Mouse (Mus musculus): ENCODE data around the gene Dok4. TPM values are rescaled to one million over a fixed set of nuclear protein-coding genes. Genes with fewer than 3 reads are reported as not detected.
A peak's percentile ranks its signal among the peaks of the same experiment; 100 is the strongest.

Dok4 gene
- polyA plus RNA-seq (2015; fragmentation: Nextera tagmentation; extraction: Ambion mirVana) = 38.2 and 39.2 TPM in 2 replicates

- no peaks in the 10 kb centered on the region for H3K36me3 ChIP-seq (ENCODE audit: poor library complexity, severe bottlenecking)
- H3K4me2 ChIP-seq = peak within 1 kb of the TSS; percentile 91
- WGBS = 1% methylated on average over 29 of the region's 37 CpGs
- H3K27ac ChIP-seq = no peak within 1 kb of the TSS
- ATAC-seq = peak; percentile 73
- H3K27me3 ChIP-seq = peaks cover 16% of the 10 kb centered on the region
- H3K4me3 ChIP-seq = peak within 1 kb of the TSS; percentile 55
- peaks cover 42% of the 10 kb centered on the region for H3K4me1 ChIP-seq
- no peaks in the 10 kb centered on the region for H3K9me3 ChIP-seq (replicated peaks)
- H3K9ac ChIP-seq = peak within 1 kb of the TSS; percentile 68
These were observed at the start of gene Dok4 for GRCm38 (mm10) chr8:94876197-94876730. Gene Dok4 (minus strand): TSS chr8:94876330.

- ATAC-seq = no peak
- no peak within 1 kb of the TSS for H3K4me2 ChIP-seq
- no peaks in the 10 kb centered on the region for H3K36me3 ChIP-seq (ENCODE audit: poor library complexity, severe bottlenecking)
- no peaks in the 10 kb centered on the region for H3K9me3 ChIP-seq (replicated peaks)
- H3K9ac ChIP-seq = no peak within 1 kb of the TSS
- H3K27ac ChIP-seq = no peak within 1 kb of the TSS
- no peak within 1 kb of the TSS for H3K4me3 ChIP-seq
- WGBS = 49% methylated on average over 7 of the region's 8 CpGs
- 0 out of 2 replicates have a peak, but pooled peaks cover 8% of the 10 kb centered on the region for H3K4me1 ChIP-seq
- H3K27me3 ChIP-seq = peaks cover 9% of the 10 kb centered on the region; the same call in 1 of the 2 replicates
These were observed 47.3 kb upstream of the Dok4 start, which contains the start of gene Adgrg5 for GRCm38 (mm10) chr8:94923405-94923804. Gene Adgrg5 (plus strand): TSS chr8:94923694.

DNA sequence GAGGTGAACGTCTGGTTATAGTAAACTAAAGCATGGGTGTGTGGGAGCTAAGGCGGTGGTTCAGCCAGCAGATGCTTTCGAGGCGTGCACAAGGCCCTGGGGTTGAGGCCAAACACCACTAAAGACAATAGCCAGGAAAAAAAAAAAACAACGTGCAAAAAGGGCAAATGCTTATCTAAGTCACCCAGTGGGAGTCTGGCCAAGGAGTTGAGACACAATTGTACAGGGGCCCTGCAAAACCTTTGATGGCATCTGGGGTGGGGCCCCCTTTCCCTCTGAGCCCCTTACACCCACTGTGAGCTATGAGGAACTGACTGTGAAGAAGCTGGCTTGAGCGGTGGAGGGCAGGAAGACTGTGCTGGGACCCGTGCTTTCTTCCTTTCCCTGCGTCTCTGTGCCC is 46.5 kb upstream of the Dok4 start:
- Histone ChIP-seq H3K27ac (no peak overlapping the region), H3K36me3 (ENCODE audit: poor library complexity, severe bottlenecking) (no peaks in the 10 kb centered on the region), H3K4me3 (no peak overlapping the region), H3K27me3 (peaks cover 9% of the 10 kb centered on the region; the same call in 1 of the 2 replicates), H3K9ac (no peak overlapping the region), H3K4me1 (peaks cover 15% of the 10 kb centered on the region), H3K9me3 (replicated peaks) (no peaks in the 10 kb centered on the region), H3K4me2 (no peak overlapping the region)
- no peak for ATAC-seq
- WGBS = 33% methylated on average over 8 of the region's 8 CpGs

GRCm38 (mm10) chr8:94922176-94922575 is 46.0 kb upstream of the Dok4 start:
- Histone ChIP-seq H3K27me3 (peaks cover 9% of the 10 kb centered on the region; the same call in 1 of the 2 replicates), H3K4me1 (peaks cover 19% of the 10 kb centered on the region), H3K36me3 (ENCODE audit: poor library complexity, severe bottlenecking) (no peaks in the 10 kb centered on the region), H3K9ac (no peak overlapping the region), H3K27ac (no peak overlapping the region), H3K9me3 (replicated peaks) (no peaks in the 10 kb centered on the region), H3K4me3 (no peak overlapping the region), H3K4me2 (no peak overlapping the region)
- ATAC-seq = no peak
- WGBS = 76% methylated on average over 6 of the region's 6 CpGs

DNA sequence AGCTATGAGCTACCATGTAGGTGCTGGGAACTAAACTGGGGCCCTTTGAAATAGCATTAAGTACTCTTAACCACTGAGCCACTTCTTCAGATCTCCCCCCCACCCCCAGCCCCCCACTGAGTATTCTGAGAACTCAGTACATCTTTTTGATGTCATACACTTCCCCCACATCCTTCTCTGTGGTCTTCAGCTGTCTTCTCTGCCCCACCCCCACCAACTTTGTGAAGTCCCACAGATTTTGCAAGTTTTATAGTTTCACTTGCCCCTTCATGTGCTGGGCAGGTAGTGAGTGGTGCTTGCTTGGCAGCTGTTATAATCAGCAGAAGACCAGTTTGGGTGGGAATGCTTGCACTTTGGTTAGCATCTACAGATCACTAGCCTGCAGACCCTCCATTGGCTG is 43.1 kb upstream of the Dok4 start:
- H3K27me3 ChIP-seq = peaks cover 19% of the 10 kb centered on the region
- peaks cover 44% of the 10 kb centered on the region for H3K4me1 ChIP-seq
- no peaks in the 10 kb centered on the region for H3K9me3 ChIP-seq (replicated peaks)
- no peaks in the 10 kb centered on the region for H3K36me3 ChIP-seq (ENCODE audit: poor library complexity, severe bottlenecking)
- H3K4me2 ChIP-seq = no peak overlapping the region
- no peak for ATAC-seq
- no peak overlapping the region for H3K4me3 ChIP-seq
- no peak overlapping the region for H3K27ac ChIP-seq
- H3K9ac ChIP-seq = no peak overlapping the region

DNA sequence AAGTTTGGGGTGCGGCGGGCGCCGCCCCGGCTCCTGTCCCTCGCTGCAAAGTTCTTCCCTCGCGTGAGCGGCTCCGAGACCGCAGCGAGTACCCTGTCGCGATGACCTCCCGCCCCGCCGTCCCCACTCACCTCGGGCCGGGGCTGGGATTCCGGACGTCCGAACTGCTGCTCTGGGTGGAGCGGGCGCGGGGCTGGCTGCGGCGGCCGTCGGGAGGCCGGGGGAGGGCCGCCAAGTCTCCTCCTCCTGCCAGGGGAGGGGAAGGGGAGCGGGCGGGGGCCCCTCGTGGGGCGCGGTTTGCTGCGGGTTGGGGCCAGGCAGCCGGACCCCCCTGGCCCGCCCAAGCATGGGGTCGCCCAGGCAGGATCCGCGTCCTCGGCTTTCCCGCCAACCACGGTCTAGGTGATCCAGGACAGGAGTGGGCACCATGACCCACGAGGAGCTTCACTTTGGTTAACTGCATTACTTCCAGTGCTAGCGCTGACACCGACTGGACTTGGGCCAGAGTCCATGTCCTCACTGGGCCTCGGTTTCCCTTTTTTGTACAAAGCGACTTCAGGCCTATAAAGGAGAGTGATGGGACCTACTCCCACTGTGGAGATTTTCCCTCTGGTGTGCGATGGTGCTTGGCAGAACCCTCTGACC is 41.8 kb upstream of the Dok4 start, which contains the start of gene Ccdc102a:
TSS of gene Ccdc102a (minus strand) at position 248 of the 645 bp plus-strand sequence.
- H3K4me1 ChIP-seq = peaks cover 57% of the 10 kb centered on the region
- peak; percentile 31 for ATAC-seq
- H3K27me3 ChIP-seq = peaks cover 32% of the 10 kb centered on the region
- H3K9ac ChIP-seq = peak within 1 kb of the TSS; percentile 75
- H3K9me3 ChIP-seq (replicated peaks) = no peaks in the 10 kb centered on the region
- peak within 1 kb of the TSS; percentile 51; the same call in 1 of the 2 replicates for H3K27ac ChIP-seq
- peak within 1 kb of the TSS; percentile 82 for H3K4me2 ChIP-seq
- no peaks in the 10 kb centered on the region for H3K36me3 ChIP-seq (ENCODE audit: poor library complexity, severe bottlenecking)
- 2% methylated on average over 35 of the region's 51 CpGs for WGBS
- peak within 1 kb of the TSS; percentile 62 for H3K4me3 ChIP-seq

GRCm38 (mm10) chr8:94917352-94917751 is 41.2 kb upstream of the Dok4 start:
- Histone ChIP-seq H3K9ac (peak overlapping the region; percentile 75), H3K27me3 (peaks cover 38% of the 10 kb centered on the region), H3K27ac (peak overlapping the region; percentile 51; the same call in 1 of the 2 replicates), H3K36me3 (ENCODE audit: poor library complexity, severe bottlenecking) (no peaks in the 10 kb centered on the region), H3K4me2 (peak overlapping the region; percentile 82), H3K4me1 (peaks cover 55% of the 10 kb centered on the region), H3K9me3 (replicated peaks) (no peaks in the 10 kb centered on the region), H3K4me3 (peak overlapping the region; percentile 62)
- 0% methylated on average over 24 of the region's 27 CpGs for WGBS
- peak; percentile 94 for ATAC-seq

DNA sequence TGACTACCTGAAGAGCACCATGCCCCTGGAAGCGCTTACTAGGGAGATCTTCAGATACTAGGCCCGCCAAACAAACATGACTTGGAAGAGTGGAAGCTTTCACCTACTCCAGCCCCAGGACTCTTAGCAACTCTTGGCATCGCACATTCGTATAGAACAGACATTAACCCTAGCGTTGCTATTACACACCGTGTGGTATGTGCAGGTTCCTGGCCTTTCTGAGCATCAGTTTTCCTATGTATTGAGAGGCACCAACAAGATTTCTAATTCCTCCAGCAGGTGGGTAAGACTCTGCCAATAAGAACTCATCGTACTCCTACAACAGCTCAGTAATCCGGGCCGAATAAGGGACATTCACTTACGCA is 40.8 kb upstream of the Dok4 start:
- Histone ChIP-seq H3K4me3 (peak overlapping the region; percentile 62), H3K4me1 (peaks cover 55% of the 10 kb centered on the region), H3K36me3 (ENCODE audit: poor library complexity, severe bottlenecking) (no peaks in the 10 kb centered on the region), H3K27me3 (peaks cover 42% of the 10 kb centered on the region), H3K27ac (peak overlapping the region; percentile 51; the same call in 1 of the 2 replicates), H3K9me3 (replicated peaks) (no peaks in the 10 kb centered on the region), H3K4me2 (peak overlapping the region; percentile 82), H3K9ac (peak overlapping the region; percentile 58)
- 0 out of 2 replicates have a peak, but pooled peaks have one; percentile 0 for ATAC-seq
- WGBS = 5% methylated on average over 10 of the region's 10 CpGs

- Histone ChIP-seq H3K9ac (0 out of 2 replicates have a peak overlapping the region, but pooled peaks have one; percentile 1), H3K27ac (no peak overlapping the region), H3K4me1 (peaks cover 51% of the 10 kb centered on the region), H3K36me3 (ENCODE audit: poor library complexity, severe bottlenecking) (no peaks in the 10 kb centered on the region), H3K9me3 (replicated peaks) (no peaks in the 10 kb centered on the region), H3K4me3 (peak overlapping the region; percentile 62), H3K4me2 (peak overlapping the region; percentile 82), H3K27me3 (peaks cover 47% of the 10 kb centered on the region)
- no peak for ATAC-seq
- WGBS = 45% methylated on average over 9 of the region's 9 CpGs
These were observed 40.3 kb upstream of the Dok4 start for GRCm38 (mm10) chr8:94916311-94916959.

- Histone ChIP-seq H3K27ac (peak overlapping the region; percentile 55), H3K4me1 (peaks cover 51% of the 10 kb centered on the region), H3K4me3 (no peak overlapping the region), H3K27me3 (peaks cover 49% of the 10 kb centered on the region), H3K9me3 (replicated peaks) (no peaks in the 10 kb centered on the region), H3K4me2 (peak overlapping the region; percentile 5; the same call in 1 of the 2 replicates), H3K9ac (no peak overlapping the region), H3K36me3 (ENCODE audit: poor library complexity, severe bottlenecking) (no peaks in the 10 kb centered on the region)
- ATAC-seq = peak; percentile 37; the same call in 1 of the 2 replicates
- 55% methylated on average over 3 of the region's 3 CpGs for WGBS
These were observed 38.6 kb upstream of the Dok4 start for GRCm38 (mm10) chr8:94914701-94915101.

- Histone ChIP-seq H3K4me1 (peaks cover 51% of the 10 kb centered on the region), H3K27me3 (peaks cover 47% of the 10 kb centered on the region), H3K36me3 (ENCODE audit: poor library complexity, severe bottlenecking) (no peaks in the 10 kb centered on the region; the same call in 1 of the 2 replicates), H3K4me2 (0 out of 2 replicates have a peak overlapping the region, but pooled peaks have one; percentile 5), H3K27ac (no peak overlapping the region; the same call in 1 of the 2 replicates), H3K9ac (no peak overlapping the region), H3K9me3 (replicated peaks) (no peaks in the 10 kb centered on the region), H3K4me3 (no peak overlapping the region)
- no peak for ATAC-seq
- 92% methylated on average over 6 of the region's 6 CpGs for WGBS
These were observed 38.1 kb upstream of the Dok4 start for GRCm38 (mm10) chr8:94914256-94914655.

All from forebrain, embryonic 13.5 days (tissue).